ENCODE assay signal across 7 mouse cellular contexts in the genomic region with DNA sequence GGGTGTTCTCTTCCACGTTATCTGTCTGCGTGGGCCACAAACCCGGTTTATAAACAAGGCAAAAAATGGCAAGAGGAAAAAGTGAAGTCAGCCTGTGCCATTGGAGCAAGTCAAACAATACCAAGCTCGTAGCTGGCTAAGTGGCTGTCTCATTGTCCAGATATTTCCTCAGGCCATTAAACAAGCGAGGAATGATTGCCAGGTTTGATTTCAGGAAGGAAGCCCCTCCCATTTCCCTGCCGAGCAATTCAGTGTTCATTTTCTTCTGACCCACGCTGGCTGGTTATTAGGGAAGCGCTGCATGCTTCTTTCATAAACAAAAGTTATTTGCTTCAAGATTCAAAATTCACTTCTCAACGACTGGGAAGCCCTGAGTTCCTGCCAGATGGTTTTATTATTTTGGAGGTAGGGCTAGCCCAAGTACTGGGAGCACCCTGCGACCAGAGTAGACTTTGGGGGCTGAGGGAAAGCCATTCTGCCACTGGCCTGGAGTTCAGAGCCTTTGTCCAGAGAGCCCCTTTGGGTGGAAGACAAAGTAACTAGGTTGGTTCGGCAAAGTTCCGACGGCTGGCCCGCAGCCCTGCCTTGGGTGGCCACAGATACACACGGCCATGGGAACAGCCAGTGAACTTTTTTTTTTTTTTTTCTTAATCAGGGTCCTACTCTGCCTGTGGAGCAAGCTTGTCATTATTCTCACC. TPM values are rescaled to one million over a fixed set of nuclear protein-coding genes. Genes with fewer than 3 reads are reported as not detected.
A peak's percentile ranks its signal among the peaks of the same experiment; 100 is the strongest.
DNase-seq lines count a peak whose midpoint lies in the region; ATAC-seq and TF ChIP-seq lines count a peak whose summit lies in the region.

No protein-coding gene starts in this region.

- H3K9ac ChIP-seq in intestine, embryonic 16.5 days (ENCODE audit: low read depth, low read length), result no peak overlapping the region

- H3K4me3 ChIP-seq in C2C12 (ENCODE audit: insufficient read depth, poor library complexity, severe bottlenecking), result no peak overlapping the region
- no peak overlapping the region for H3K4me3 ChIP-seq in intestine, embryonic 16.5 days (ENCODE audit: low read length)
- H3K4me3 ChIP-seq in lung, adult 2 months (replicated peaks; ENCODE audit: extremely low read depth, low read depth, low read length), result no peak overlapping the region

- ATAC-seq in intestine, embryonic 16.5 days, result no peak

- no peaks in the 10 kb centered on the region for H3K36me3 ChIP-seq in C2C12 (ENCODE audit: control insufficient read depth, insufficient read depth)
- H3K36me3 ChIP-seq in intestine, embryonic 16.5 days (ENCODE audit: control insufficient read depth, insufficient read depth, low read length), result no peaks in the 10 kb centered on the region

- WGBS in intestine, embryonic 16.5 days, result 44% methylated on average over 15 of the region's 15 CpGs
- 18% methylated on average over 15 of the region's 15 CpGs for WGBS in lung, adult 2 months

- peak overlapping the region; percentile 48 for H3ac ChIP-seq in C2C12 (ENCODE audit: control insufficient read depth, insufficient read length, low read depth)

- TF ChIP-seq CTCF in C2C12 (IDR thresholded peaks at IDR 0.05; ENCODE audit: control insufficient read depth, insufficient read depth, insufficient read length), result no peak
- TF ChIP-seq CTCF in lung, adult 2 months (IDR thresholded peaks at IDR 0.05; ENCODE audit: insufficient read depth, low read length), result no peak

- no peak for TF ChIP-seq POLR2A in lung, adult 2 months (IDR thresholded peaks at IDR 0.05; ENCODE audit: borderline replicate concordance, extremely low read depth, low read depth, low read length)

- no peaks in the 10 kb centered on the region for H3K9me3 ChIP-seq in intestine, embryonic 16.5 days (ENCODE audit: control insufficient read depth, low read length)

- intact Hi-C loops in gastrocnemius, postnatal 36 days (cut with DNase I), result loop anchor here (2.0 kb wide), 1 partner anchor 15 kb away; no protein-coding TSS in a partner anchor

- H3K79me3 ChIP-seq in C2C12 (ENCODE audit: low read depth), result no peaks in the 10 kb centered on the region

- H3K4me2 ChIP-seq in intestine, embryonic 16.5 days (ENCODE audit: low read depth, low read length), result no peak overlapping the region

- H3K27me3 ChIP-seq in C2C12 (ENCODE audit: control insufficient read depth, insufficient read depth, insufficient read length), result no peaks in the 10 kb centered on the region
- no peaks in the 10 kb centered on the region for H3K27me3 ChIP-seq in intestine, embryonic 16.5 days (replicated peaks; ENCODE audit: control insufficient read depth, insufficient read depth, low read length)

- peak overlapping the region; percentile 80 for H3K27ac ChIP-seq in intestine, embryonic 16.5 days (ENCODE audit: low read length)

- DNase-seq in NIH3T3 (ENCODE audit: low read depth), result peak; percentile 79
- peak; percentile 41 to 49 for DNase-seq in gastrocnemius, postnatal 36 days
- DNase-seq in lung, adult 2 months, result peak; percentile 58
- DNase-seq in testis, postnatal 14 days (ENCODE audit: low spot score), result peak; percentile 52
- no peak for DNase-seq in spleen, postnatal 10 days (ENCODE audit: low spot score in 2 of 2)

- H3K4me1 ChIP-seq in intestine, embryonic 16.5 days (ENCODE audit: control insufficient read depth, insufficient read depth, low read length), result peaks cover 14% of the 10 kb centered on the region
- H3K4me1 ChIP-seq in lung, adult 2 months (ENCODE audit: control insufficient read depth, insufficient read depth, low read length), result peaks cover 42% of the 10 kb centered on the region

- no peaks in the 10 kb centered on the region for H3K79me2 ChIP-seq in C2C12 (ENCODE audit: control insufficient read depth, insufficient read depth)

TF ChIP-seq in C2C12, 6 proteins besides CTCF, POLR2A, EP300 and RAD21:
- TF ChIP-seq MYOD1 (IDR thresholded peaks at IDR 0.05; ENCODE audit: control insufficient read depth, insufficient read length, low read depth) (no peak), MYOG (IDR thresholded peaks at IDR 0.05; ENCODE audit: control insufficient read depth, extremely low read depth, insufficient read length) (no peak), CEBPB (IDR thresholded peaks at IDR 0.05; ENCODE audit: low read depth) (no peak), USF1 (IDR thresholded peaks at IDR 0.05; ENCODE audit: low read depth) (no peak), FOSL1 (IDR thresholded peaks at IDR 0.05; ENCODE audit: insufficient read depth, low read length, poor library complexity, severe bottlenecking) (no peak), MAX (IDR thresholded peaks at IDR 0.05) (no peak)

RNA-seq across cellular contexts. Expression of gene Tex2, which starts 46.5 kb away (rescaled TPM):
- polyA plus RNA-seq in C2C12 (2012; fragmentation: generic; extraction: Trizol), result 5.9 TPM
- total RNA-seq in gastrocnemius, postnatal 36 days (2021), result 10 to 100 TPM; 45.7 to 46.2 TPM
- polyA plus RNA-seq in intestine, embryonic 16.5 days (2015; fragmentation: Nextera tagmentation; extraction: Ambion mirVana), result 11.7 and 14.2 TPM in 2 replicates
- 12.6 and 15.1 TPM in 2 replicates for polyA plus RNA-seq in lung, adult 2 months (2012; rRNA removed)

Comparison
In these comparisons a context has a peak if more than half of its experiments do, and no peak if none do; other contexts are left out.
1. DNase-seq: peak in NIH3T3 (single experiment), gastrocnemius, postnatal 36 days (2 of 2), lung, adult 2 months (single experiment) and testis, postnatal 14 days (single experiment); none in spleen, postnatal 10 days (0 of 2).